ENCODE assay signal across 8 mouse cellular contexts in the genomic region with DNA sequence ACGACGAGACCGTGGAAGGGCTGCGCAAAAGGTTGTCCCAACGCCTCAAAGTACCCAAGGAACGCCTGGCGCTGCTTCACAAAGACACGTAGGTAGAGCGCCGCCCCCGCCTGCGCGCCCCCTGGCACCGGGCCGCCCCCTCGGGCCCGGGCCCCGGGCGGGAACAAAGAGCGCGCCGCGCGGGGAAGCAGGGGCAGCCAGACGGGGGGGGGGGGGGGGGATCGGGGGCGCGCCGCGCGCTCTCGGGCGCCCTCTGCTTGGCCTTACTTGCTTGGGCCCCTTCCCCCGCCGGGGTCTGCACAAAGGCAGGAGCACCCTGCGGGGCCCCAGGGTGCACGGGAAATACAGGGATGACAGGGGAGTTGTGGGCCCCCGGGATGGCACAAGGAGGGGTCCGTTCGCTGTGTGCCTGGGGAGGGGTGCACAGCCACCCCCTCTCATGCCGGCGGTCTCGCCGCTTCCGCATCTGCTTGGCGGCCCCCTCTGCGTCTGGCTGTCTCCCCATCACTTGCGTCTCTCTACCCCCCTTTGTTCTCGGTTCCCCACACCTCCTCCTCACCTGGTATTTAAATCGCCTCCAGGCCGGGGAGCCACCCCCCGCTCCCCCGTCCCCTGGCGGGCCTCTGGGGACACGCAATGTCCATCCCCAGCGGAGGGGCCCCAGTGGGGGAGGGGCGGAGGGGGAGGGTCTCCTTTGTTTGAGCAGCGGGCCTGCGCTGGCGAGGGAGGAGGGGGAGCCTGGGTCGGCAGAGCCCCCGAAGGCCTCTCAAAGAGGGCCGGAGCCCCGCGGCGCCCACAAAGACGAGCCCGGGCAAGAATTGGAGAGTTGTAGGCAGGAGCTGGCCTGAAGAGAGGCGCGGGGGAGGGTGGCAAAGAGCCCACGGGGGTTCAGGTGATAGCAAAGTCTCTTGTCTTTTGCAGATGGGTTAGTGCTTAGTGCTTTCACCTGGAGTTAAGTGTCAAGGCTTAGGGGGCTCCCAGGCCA. TPM values are rescaled to one million over a fixed set of nuclear protein-coding genes. Genes with fewer than 3 reads are reported as not detected.
A peak's percentile ranks its signal among the peaks of the same experiment; 100 is the strongest.
DNase-seq lines count a peak whose midpoint lies in the region; TF ChIP-seq lines count a peak whose summit lies in the region.

No protein-coding gene starts in this region.

- TF ChIP-seq CTCF in heart, adult 2 months (IDR thresholded peaks at IDR 0.05), result no peak
- TF ChIP-seq CTCF in spleen, adult 2 months (IDR thresholded peaks at IDR 0.05; ENCODE audit: extremely low read depth, insufficient read depth, insufficient read length, insufficient replicate concordance), result no peak

- peaks cover 17% of the 10 kb centered on the region for H3K36me3 ChIP-seq in heart, adult 2 months (ENCODE audit: control insufficient read depth, insufficient read depth, low read length)
- peaks cover 37% of the 10 kb centered on the region for H3K36me3 ChIP-seq in spleen, adult 2 months (ENCODE audit: control insufficient read depth, insufficient read depth, low read length)

- H3K4me3 ChIP-seq in heart, adult 2 months, result peak overlapping the region; percentile 66
- H3K4me3 ChIP-seq in spleen, adult 2 months (ENCODE audit: extremely low read depth, insufficient read depth, insufficient read length), result peak overlapping the region; percentile 77

- TF ChIP-seq EP300 in heart, adult 2 months (IDR thresholded peaks at IDR 0.05; ENCODE audit: insufficient read depth, low read depth, low read length), result no peak

- no peak for TF ChIP-seq POLR2A in heart, adult 2 months (IDR thresholded peaks at IDR 0.05; ENCODE audit: insufficient read depth, low read depth, low read length)
- TF ChIP-seq POLR2A in spleen, adult 2 months (IDR thresholded peaks at IDR 0.05; ENCODE audit: low read depth, low read length), result peak; percentile 52

- DNase-seq in right cerebral cortex, adult 2 months (ENCODE audit: low spot score in 2 of 2), result peak; percentile 38 to 43
- DNase-seq in right cerebral cortex, postnatal 36 days (ENCODE audit: low spot score in 2 of 2), result no peak
- DNase-seq in cerebellum, adult 8-10 months, result peak; percentile 75
- DNase-seq in heart, adult 2 months, result peak; percentile 67 to 79
- peak; percentile 64 for DNase-seq in kidney, adult 9 months
- DNase-seq in lung, postnatal 10 days, result peak; percentile 76
- peak in 1 of 2 experiments; percentile 71 for DNase-seq in spleen, adult 2 months (ENCODE audit: low read depth in 1 of 2, low spot score in 2 of 2)
- DNase-seq in c-Kit-positive CD71-positive TER-119-positive erythroid progenitor cells, embryonic 14.5 days (ENCODE audit: low spot score), result no peak

- peak overlapping the region; percentile 82 for H3K9ac ChIP-seq in heart, adult 2 months (ENCODE audit: low read depth, low read length)

- H3K27me3 ChIP-seq in heart, adult 2 months (ENCODE audit: control insufficient read depth, insufficient read depth, low read length), result no peaks in the 10 kb centered on the region
- no peaks in the 10 kb centered on the region for H3K27me3 ChIP-seq in spleen, adult 2 months (ENCODE audit: control insufficient read depth, insufficient read depth, low read length)

- WGBS in heart, adult 2 months, result 1% methylated on average over 61 of the region's 71 CpGs
- WGBS in spleen, adult 2 months, result 2% methylated on average over 54 of the region's 71 CpGs

- H3K27ac ChIP-seq in heart, adult 2 months, result peak overlapping the region; percentile 93
- peak overlapping the region; percentile 96 for H3K27ac ChIP-seq in spleen, adult 2 months (ENCODE audit: insufficient read depth, low read length)

- H3K4me1 ChIP-seq in heart, adult 2 months (ENCODE audit: control insufficient read depth, insufficient read depth, low read length), result peaks cover 25% of the 10 kb centered on the region
- peaks cover 24% of the 10 kb centered on the region for H3K4me1 ChIP-seq in spleen, adult 2 months (ENCODE audit: control insufficient read depth, insufficient read depth, insufficient read length)

- peaks cover 2% of the 10 kb centered on the region; the same call in 1 of the 2 replicates for H3K79me2 ChIP-seq in heart, adult 2 months (replicated peaks; ENCODE audit: control insufficient read depth, insufficient read depth, low read length)

- intact Hi-C loops in heart, adult 2 months (cut with DNase I), result loop anchor here (1.0 kb wide), 1 partner anchor 8 kb away; no protein-coding TSS in a partner anchor

RNA-seq across cellular contexts. Expression of gene Midn, which starts 2.4 kb away (rescaled TPM):
- total RNA-seq in heart, adult 2 months (2021), result 100 to 1,000 TPM in 1 of 2 experiments, 10 to 100 TPM in 1; 96.2 to 102 TPM
- polyA plus RNA-seq in heart, adult 2 months (2012; rRNA removed), result 50.1 and 74.5 TPM in 2 replicates
- polyA plus RNA-seq in spleen, adult 2 months (2012; rRNA removed), result 128 and 157 TPM in 2 replicates

RNA-seq across cellular contexts. Expression of gene Cbarp, which starts 9.9 kb away (rescaled TPM):
- total RNA-seq in heart, adult 2 months (2021), result 1 to 10 TPM; 3.9 to 4.9 TPM
- 3.0 and 4.3 TPM in 2 replicates for polyA plus RNA-seq in heart, adult 2 months (2012; rRNA removed)
- polyA plus RNA-seq in spleen, adult 2 months (2012; rRNA removed), result 11.9 and 13.4 TPM in 2 replicates

RNA-seq across cellular contexts. Expression of gene Atp5d, which starts 12.1 kb away (rescaled TPM):
- 1,000 to 10,000 TPM; 1,015 to 1,150 TPM for total RNA-seq in heart, adult 2 months (2021)
- polyA plus RNA-seq in heart, adult 2 months (2012; rRNA removed), result 1,139 and 1,938 TPM in 2 replicates
- 592 and 782 TPM in 2 replicates for polyA plus RNA-seq in spleen, adult 2 months (2012; rRNA removed)

RNA-seq across cellular contexts. Expression of gene Cirbp, which starts 15.3 kb away (rescaled TPM):
- 10 to 100 TPM; 34.2 to 43.2 TPM for total RNA-seq in heart, adult 2 months (2021)
- polyA plus RNA-seq in heart, adult 2 months (2012; rRNA removed), result 62.5 and 85.8 TPM in 2 replicates
- 144 and 151 TPM in 2 replicates for polyA plus RNA-seq in spleen, adult 2 months (2012; rRNA removed)

RNA-seq across cellular contexts. Expression of gene 1600002K03Rik, which starts 22.2 kb away (rescaled TPM):
- total RNA-seq in heart, adult 2 months (2021), result 1 to 10 TPM; 5.9 to 6.0 TPM
- 5.6 and 6.3 TPM in 2 replicates for polyA plus RNA-seq in heart, adult 2 months (2012; rRNA removed)
- polyA plus RNA-seq in spleen, adult 2 months (2012; rRNA removed), result 10.8 TPM in 2 replicates

Comparison
In these comparisons a context has a peak if more than half of its experiments do, and no peak if none do; other contexts are left out.
1. DNase-seq: peak in right cerebral cortex, adult 2 months (2 of 2), cerebellum, adult 8-10 months (single experiment), heart, adult 2 months (2 of 2), kidney, adult 9 months (single experiment) and lung, postnatal 10 days (single experiment); none in right cerebral cortex, postnatal 36 days (0 of 2) and c-Kit-positive CD71-positive TER-119-positive erythroid progenitor cells, embryonic 14.5 days (single experiment).